Mouse (Mus musculus): ENCODE measurements around the gene Dennd4c. TPM values are rescaled to one million over a fixed set of nuclear protein-coding genes. Genes with fewer than 3 reads are reported as not detected.

Dennd4c gene
- total and polyA plus RNA-seq, 3 experiments: 4.0 to 4.6 (median 4.2) TPM

DNA sequence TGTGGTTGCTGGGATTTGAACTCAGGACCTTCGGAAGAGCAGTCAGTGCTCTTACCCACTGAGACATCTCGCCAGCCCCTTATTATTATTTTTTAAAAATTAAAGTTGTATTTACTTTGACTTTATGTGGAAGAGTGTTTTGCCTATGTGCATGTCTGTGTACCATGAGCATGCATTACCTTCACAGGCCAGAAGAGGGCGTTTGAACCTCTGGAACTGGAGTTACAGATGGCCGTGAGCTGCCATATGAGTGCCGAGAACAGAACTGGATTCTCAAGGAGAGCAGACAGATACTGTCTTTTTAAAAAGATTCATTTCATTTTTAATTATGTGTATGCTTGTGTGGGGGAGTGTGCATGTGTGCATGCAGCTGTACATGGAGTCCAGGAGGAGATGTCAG is 139.5 kb downstream of the Dennd4c start:
- H3K27ac ChIP-seq (ENCODE audit: insufficient read depth, low read depth): no peak overlapping the region
- DNase-seq (ENCODE audit: extremely low read depth): peak; percentile 12
- H3K27me3 ChIP-seq (replicated peaks): no peaks in the 10 kb centered on the region
- H3K9me3 ChIP-seq (replicated peaks; ENCODE audit: low read length): no peaks in the 10 kb centered on the region
- no peaks in the 10 kb centered on the region for H3K4me1 ChIP-seq (ENCODE audit: control insufficient read depth in 1 of 2, insufficient read depth in 2 of 2)
- no peak overlapping the region for H3K9ac ChIP-seq (ENCODE audit: insufficient read depth, low read depth)
- in situ Hi-C loops (cut with MboI; ENCODE audit: low pct_ligation_motif_present, low pct_unique_long_range_greater_than_20kb, low sequenced_read_pairs) (no loop called here), dilution Hi-C loops (cut with MboI; ENCODE audit: extremely low pct_ligation_motif_present, extremely low pct_unique_long_range_greater_than_20kb, low sequenced_read_pairs) (no loop called here)
- no peaks in the 10 kb centered on the region for H3K36me3 ChIP-seq (replicated peaks in 1 of 2; ENCODE audit: control insufficient read depth in 1 of 2, insufficient read depth in 1 of 2, low read length in 1 of 2)
- H3K79me2 ChIP-seq (replicated peaks; ENCODE audit: control insufficient read depth, extremely low read depth, insufficient read depth, poor library complexity, severe bottlenecking): no peaks in the 10 kb centered on the region
- peak; percentile 23 to 45; a peak in 2 of 4 replicates for TF ChIP-seq CTCF (conservative IDR thresholded peaks at IDR 0.05 in 1 of 2, IDR thresholded peaks at IDR 0.05 in 1 of 2; ENCODE audit: low read depth in 2 of 2, low read length in 2 of 2)
- no peak for TF ChIP-seq SIN3A (IDR thresholded peaks at IDR 0.05; ENCODE audit: low read length)
- no peak overlapping the region for H3K4me3 ChIP-seq (replicated peaks in 1 of 3; ENCODE audit: low read depth in 2 of 3, low read length in 2 of 3, poor library complexity in 1 of 3)
- H3K4me2 ChIP-seq (ENCODE audit: insufficient read depth, low read depth, poor library complexity, severe bottlenecking): no peak overlapping the region

DNA sequence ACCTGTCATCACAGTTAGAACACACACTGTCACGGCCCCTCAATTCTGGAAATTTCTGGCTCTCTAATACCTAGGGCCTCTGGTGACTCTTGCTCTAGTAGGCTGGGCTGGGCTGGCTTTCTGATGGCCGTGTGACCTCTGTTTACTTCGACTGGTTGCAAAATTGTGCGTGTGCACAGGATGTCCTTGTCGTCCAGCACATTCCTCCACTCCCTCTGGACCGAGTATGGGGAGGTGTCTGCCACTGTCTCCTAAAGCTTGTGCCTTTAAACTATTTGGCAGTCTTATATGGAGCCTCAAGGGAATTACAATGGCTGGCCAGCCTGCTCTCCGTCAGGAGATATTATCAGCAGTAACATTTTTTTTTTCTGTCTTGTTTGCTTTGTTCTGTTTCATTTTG is 149.1 kb downstream of the Dennd4c start:
- dilution Hi-C loops (cut with MboI; ENCODE audit: extremely low pct_ligation_motif_present, extremely low pct_unique_long_range_greater_than_20kb, low sequenced_read_pairs) (no loop called here), in situ Hi-C loops (cut with MboI; ENCODE audit: low pct_ligation_motif_present, low pct_unique_long_range_greater_than_20kb, low sequenced_read_pairs) (no loop called here)
- H3K9ac ChIP-seq (ENCODE audit: insufficient read depth, low read depth): no peak overlapping the region

GRCm38 (mm10) chr4:86898791-86899474 is 150.6 kb downstream of the Dennd4c start:
- Histone ChIP-seq H3K9me3 (replicated peaks; ENCODE audit: low read length) (no peaks in the 10 kb centered on the region), H3K4me3 (replicated peaks in 1 of 3; ENCODE audit: low read depth in 2 of 3, low read length in 2 of 3, poor library complexity in 1 of 3) (no peak overlapping the region), H3K4me1 (ENCODE audit: control insufficient read depth in 1 of 2, insufficient read depth in 2 of 2) (no peaks in the 10 kb centered on the region), H3K27ac (ENCODE audit: insufficient read depth, low read depth) (no peak overlapping the region), H3K27me3 (replicated peaks) (no peaks in the 10 kb centered on the region), H3K4me2 (ENCODE audit: insufficient read depth, low read depth, poor library complexity, severe bottlenecking) (no peak overlapping the region), H3K36me3 (replicated peaks in 1 of 2; ENCODE audit: control insufficient read depth in 1 of 2, insufficient read depth in 1 of 2, low read length in 1 of 2) (no peaks in the 10 kb centered on the region), H3K9ac (ENCODE audit: insufficient read depth, low read depth) (no peak overlapping the region), H3K79me2 (replicated peaks; ENCODE audit: control insufficient read depth, extremely low read depth, insufficient read depth, poor library complexity, severe bottlenecking) (no peaks in the 10 kb centered on the region)
- in situ Hi-C loops (cut with MboI; ENCODE audit: low pct_ligation_motif_present, low pct_unique_long_range_greater_than_20kb, low sequenced_read_pairs): no loop called here
- TF ChIP-seq MAFK (IDR thresholded peaks at IDR 0.05; ENCODE audit: insufficient replicate concordance, low read length) (no peak), USF1 (IDR thresholded peaks at IDR 0.05; ENCODE audit: low read depth, low read length) (no peak), NELFE (IDR thresholded peaks at IDR 0.05; ENCODE audit: low read depth, low read length) (no peak), CHD1 (IDR thresholded peaks at IDR 0.05; ENCODE audit: low read depth, low read length) (no peak), MXI1 (IDR thresholded peaks at IDR 0.05; ENCODE audit: low read depth, low read length) (no peak), ELF1 (IDR thresholded peaks at IDR 0.05; ENCODE audit: low read depth, low read length) (no peak), NRF1 (IDR thresholded peaks at IDR 0.05; ENCODE audit: low read depth, low read length) (no peak), KAT2A (IDR thresholded peaks at IDR 0.05; ENCODE audit: insufficient replicate concordance, low read length) (no peak)
- dilution Hi-C loops (cut with MboI; ENCODE audit: extremely low pct_ligation_motif_present, extremely low pct_unique_long_range_greater_than_20kb, low sequenced_read_pairs): no loop called here
- DNase-seq (ENCODE audit: extremely low read depth): no peak

More for the DNA sequence above, 149.1 kb downstream of the Dennd4c start:
- DNase-seq (ENCODE audit: extremely low read depth): no peak
- Histone ChIP-seq H3K79me2 (replicated peaks; ENCODE audit: control insufficient read depth, extremely low read depth, insufficient read depth, poor library complexity, severe bottlenecking) (no peaks in the 10 kb centered on the region), H3K4me2 (ENCODE audit: insufficient read depth, low read depth, poor library complexity, severe bottlenecking) (no peak overlapping the region), H3K4me1 (ENCODE audit: control insufficient read depth in 1 of 2, insufficient read depth in 2 of 2) (no peaks in the 10 kb centered on the region), H3K27me3 (replicated peaks) (no peaks in the 10 kb centered on the region), H3K27ac (ENCODE audit: insufficient read depth, low read depth) (no peak overlapping the region), H3K9me3 (replicated peaks; ENCODE audit: low read length) (no peaks in the 10 kb centered on the region), H3K36me3 (replicated peaks in 1 of 2; ENCODE audit: control insufficient read depth in 1 of 2, insufficient read depth in 1 of 2, low read length in 1 of 2) (no peaks in the 10 kb centered on the region), H3K4me3 (replicated peaks in 1 of 3; ENCODE audit: low read depth in 2 of 3, low read length in 2 of 3, poor library complexity in 1 of 3) (no peak overlapping the region)
- TF ChIP-seq RAD21 (IDR thresholded peaks at IDR 0.05; ENCODE audit: low read depth, low read length): no peak
- TF ChIP-seq ZNF384 (IDR thresholded peaks at IDR 0.05; ENCODE audit: low read depth, low read length): no peak
- no peak for TF ChIP-seq TBP (conservative IDR thresholded peaks at IDR 0.05; ENCODE audit: low read depth, low read length)
- TF ChIP-seq JUN (IDR thresholded peaks at IDR 0.05; ENCODE audit: insufficient read depth, low read depth, low read length): no peak
- TF ChIP-seq SIN3A (IDR thresholded peaks at IDR 0.05; ENCODE audit: low read length): no peak
- no peak for TF ChIP-seq E2F4 (IDR thresholded peaks at IDR 0.05; ENCODE audit: insufficient replicate concordance, low read depth, low read length)
- TF ChIP-seq MYC (IDR thresholded peaks at IDR 0.05; ENCODE audit: low read depth, low read length): no peak
- TF ChIP-seq ELF1 (IDR thresholded peaks at IDR 0.05; ENCODE audit: low read depth, low read length): no peak
- no peak for TF ChIP-seq UBTF (IDR thresholded peaks at IDR 0.05; ENCODE audit: low read depth, low read length)
- no peak for TF ChIP-seq HCFC1 (IDR thresholded peaks at IDR 0.05; ENCODE audit: low read depth, low read length)
- no peak for TF ChIP-seq CHD1 (IDR thresholded peaks at IDR 0.05; ENCODE audit: low read depth, low read length)
- TF ChIP-seq SMC3 (IDR thresholded peaks at IDR 0.05; ENCODE audit: low read depth, low read length): no peak
- no peak for TF ChIP-seq EP300 (IDR thresholded peaks at IDR 0.05; ENCODE audit: low read length)
- no peak for TF ChIP-seq KAT2A (IDR thresholded peaks at IDR 0.05; ENCODE audit: insufficient replicate concordance, low read length)
- no peak for TF ChIP-seq USF1 (IDR thresholded peaks at IDR 0.05; ENCODE audit: low read depth, low read length)
- no peak for TF ChIP-seq MAFK (IDR thresholded peaks at IDR 0.05; ENCODE audit: insufficient replicate concordance, low read length)
- TF ChIP-seq ZMIZ1 (IDR thresholded peaks at IDR 0.05; ENCODE audit: low read depth, low read length): no peak
- TF ChIP-seq MEF2A (IDR thresholded peaks at IDR 0.05; ENCODE audit: borderline replicate concordance, low read depth, low read length): no peak
- no peak for TF ChIP-seq USF2 (conservative IDR thresholded peaks at IDR 0.05; ENCODE audit: low read depth, low read length)
